Mouse (Mus musculus) mouse embryonic stem cell (cell line): ENCODE data around the gene Actr3b.
"Not testable (repeated sequence)": the region's sequence is repeated elsewhere in the genome, so short reads cannot be mapped to it uniquely, and the experiment has no call there.

ENCODE experiments used
- in situ Hi-C, 2 experiments: fragments of 300-500 bp; cut with MboI; formaldehyde crosslinking; loops; 1 replicate in 1 of 2; 3 replicates in 1 of 2; pipeline ENCODE4 v1.14.3; 2019 to 2020; ENCODE audit warnings: low sequenced_read_pairs in 2 of 2, low pct_unique_long_range_greater_than_20kb in 1 of 2, mixed read lengths in 1 of 2; ENCODE audit not compliant: unreplicated experiment in 1 of 2

The Actr3b gene

DNA sequence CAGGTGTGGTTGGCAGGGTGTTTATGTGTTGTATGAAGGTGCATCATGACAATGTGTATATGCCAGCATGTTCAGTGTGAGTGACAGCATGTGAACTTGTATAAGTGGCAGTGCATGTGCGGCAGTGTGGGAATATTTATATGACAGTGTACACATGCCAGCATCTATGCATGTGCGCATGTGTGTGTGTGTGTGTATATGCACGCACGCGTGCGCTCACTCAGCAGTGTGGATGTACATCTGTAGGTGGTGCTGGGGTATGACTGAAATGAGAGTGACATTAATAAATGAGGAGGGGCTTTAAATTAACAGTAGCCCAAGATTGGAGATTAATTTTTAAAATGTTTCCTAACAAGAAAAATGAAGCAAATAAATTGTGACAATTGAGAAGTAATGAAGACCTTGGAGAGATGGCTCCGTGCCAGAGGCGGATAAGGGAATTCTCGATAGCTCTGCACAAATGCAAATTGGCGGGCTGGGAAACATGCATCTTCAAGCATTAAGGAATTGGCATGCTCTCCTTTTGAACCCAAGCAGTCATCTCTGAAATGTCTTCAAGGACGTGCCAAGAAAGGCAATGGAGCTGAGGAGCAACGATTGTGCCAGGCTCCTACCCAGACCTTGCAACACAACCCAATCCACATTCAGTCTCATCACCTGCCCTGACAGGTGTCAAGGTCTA is 111.7 kb downstream of the Actr3b start:
- in situ Hi-C loops = no loop called here

DNA sequence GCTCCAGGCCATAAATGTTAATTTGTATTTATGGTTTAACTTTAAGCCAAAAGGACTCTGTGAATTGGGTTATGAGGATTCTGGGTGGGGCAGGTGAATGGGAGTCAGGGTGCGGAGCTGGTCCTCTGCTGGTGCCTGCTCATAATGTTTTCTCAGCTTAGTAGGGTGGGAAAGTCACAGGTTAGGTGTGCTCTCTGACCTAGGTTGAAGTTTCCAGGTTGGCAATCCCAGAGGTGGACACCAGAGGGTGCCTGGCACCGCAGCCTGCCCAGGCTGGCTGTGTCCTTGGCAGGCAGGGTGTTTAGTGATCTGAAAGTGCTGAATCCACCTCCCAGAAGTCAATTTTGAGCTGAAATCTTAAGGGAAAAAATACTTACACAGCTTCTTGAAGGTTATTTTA is 113.2 kb downstream of the Actr3b start:
- in situ Hi-C loops = no loop called here

DNA sequence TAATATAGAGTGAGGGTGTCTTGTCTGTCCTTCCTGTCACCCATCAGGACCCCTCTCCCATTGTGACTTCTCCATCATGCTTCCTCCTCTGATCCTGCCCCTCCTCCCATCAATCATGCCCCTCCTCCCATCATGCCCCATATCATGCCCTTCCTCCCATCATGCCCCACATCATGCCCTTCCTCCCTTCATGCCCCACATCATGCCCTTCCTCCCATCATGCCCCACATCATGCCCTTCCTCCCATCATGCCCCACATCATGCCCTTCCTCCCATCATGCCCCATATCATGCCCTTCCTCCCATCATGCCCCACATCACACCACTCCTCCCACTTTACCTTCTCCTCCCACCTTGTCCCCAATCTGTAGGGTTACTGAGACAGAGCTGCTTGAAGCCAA is 116.1 kb downstream of the Actr3b start:
- in situ Hi-C loops = not testable (repeated sequence)

DNA sequence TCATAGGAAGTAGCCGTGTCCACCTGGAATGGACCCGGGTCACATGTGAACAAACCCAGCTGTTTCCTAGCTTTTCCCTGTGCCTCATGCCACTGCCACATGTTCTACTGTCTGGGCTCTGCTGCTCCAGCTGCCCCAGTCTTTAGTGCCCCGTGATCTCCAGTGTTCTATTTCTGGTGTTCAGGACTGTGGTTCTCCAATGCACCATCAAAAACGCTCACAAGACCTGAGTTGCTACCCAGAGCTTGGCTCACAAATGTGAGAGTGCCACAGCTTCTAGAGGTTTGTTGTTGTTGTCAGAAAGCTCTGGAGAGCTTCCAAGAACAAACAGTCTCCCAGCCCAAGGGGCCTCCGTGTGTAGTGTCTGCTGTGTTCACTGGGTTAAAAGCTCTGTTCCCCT is 117.5 kb downstream of the Actr3b start:
- in situ Hi-C loops = no loop called here

DNA sequence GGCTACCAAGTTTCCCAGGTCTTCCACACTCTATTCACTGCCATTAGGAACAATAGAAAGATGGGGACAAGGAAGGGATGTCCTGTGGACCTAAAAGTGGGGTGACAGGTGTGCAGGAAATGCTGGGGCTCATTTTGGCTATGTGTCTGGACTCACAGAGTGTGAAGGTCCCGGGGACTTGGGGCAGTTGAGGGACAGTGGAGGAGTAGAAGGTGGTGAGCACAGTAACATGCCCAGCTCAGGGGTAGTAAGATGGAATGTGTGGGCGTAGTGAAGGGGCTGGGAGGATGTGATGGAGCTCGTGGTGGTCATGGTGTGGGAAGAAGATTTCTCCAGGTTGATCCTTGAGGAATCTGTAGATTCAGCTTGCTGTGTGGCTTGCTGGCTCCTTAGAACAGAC is 118.2 kb downstream of the Actr3b start:
- in situ Hi-C loops = no loop called here

DNA sequence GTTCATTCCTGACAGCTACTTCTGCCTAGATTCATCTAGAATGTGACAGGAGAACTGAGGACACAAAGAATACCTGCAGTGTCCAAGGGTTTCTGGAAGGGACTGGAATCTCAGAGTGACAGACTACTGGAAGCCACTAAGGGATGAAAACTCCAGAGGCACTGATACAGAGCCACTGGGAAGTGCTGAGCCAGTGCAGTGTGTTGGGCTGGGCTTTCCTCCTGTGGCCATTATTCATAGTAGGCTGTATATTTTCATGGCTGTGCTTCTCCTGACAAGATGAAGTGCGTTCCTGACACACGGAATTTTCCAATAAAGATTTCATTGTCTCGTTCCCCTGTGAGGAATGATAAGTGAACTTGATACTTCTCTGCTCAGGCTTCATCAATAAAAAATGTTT is 126.9 kb downstream of the Actr3b start:
- in situ Hi-C loops = no loop called here

DNA sequence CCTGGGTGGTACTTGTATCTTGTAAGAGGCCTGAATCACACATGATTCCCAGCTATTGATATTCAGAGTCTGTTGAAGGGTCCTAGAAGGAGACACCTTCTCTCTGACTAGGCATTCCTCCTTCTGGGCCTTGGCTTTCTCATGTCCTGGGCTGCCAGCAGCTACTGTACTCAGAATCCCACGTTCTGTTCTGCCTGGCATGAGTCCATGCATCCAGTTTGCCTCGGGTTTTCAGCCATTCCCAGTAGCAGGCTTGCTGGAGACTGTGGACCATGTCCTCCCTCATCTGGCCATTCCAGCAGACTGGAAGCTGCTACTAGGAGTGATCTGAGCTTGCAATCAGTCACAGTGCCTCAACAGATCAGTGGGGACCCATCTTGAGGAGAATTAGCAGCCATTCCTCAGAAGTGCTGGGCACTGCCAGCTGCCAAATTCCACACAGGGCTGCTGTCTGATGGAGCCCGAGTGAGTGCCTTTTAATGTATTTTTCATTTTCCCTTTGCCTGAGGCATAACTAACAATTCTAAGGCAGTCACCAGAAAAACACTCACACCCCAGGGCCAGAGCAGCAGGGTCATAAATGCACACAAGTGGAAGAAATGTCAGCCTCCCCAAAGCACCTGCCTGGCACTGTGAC is 130.1 kb downstream of the Actr3b start:
- in situ Hi-C loops = no loop called here

DNA sequence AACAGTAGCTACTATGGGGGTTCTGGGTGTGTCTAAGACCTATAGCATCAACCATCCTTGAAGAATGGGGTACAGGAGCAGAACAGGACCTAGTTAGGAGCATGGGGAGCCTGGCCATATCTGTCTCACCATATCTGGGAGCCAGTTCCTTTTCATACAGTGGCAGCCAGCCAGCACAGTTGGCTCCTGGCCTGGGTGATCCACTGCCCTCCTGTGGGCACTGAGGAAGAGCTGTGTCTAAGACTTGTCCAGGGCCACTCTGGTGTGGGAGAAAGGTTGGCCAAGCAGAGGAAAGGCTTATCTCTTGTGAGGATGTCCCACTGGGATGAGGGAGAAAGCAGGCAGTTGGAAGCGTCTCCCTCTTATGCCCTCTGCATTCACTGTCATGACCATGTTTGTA is 131.5 kb downstream of the Actr3b start:
- in situ Hi-C loops = no loop called here
